Mouse (Mus musculus): Measurements from ENCODE around the gene Supt16. TPM values are rescaled to one million over a fixed set of nuclear protein-coding genes. Genes with fewer than 3 reads are reported as not detected.

Gene Supt16
- 35.8 TPM for polyA plus RNA-seq (2017; shearing (Covaris generic))

GRCm38 (mm10) chr14:52197156-52197878 lies at the start of gene Supt16:
Gene Supt16 (minus strand): TSS chr14:52197416.

Other genes starting within 250 kb of the Supt16 start
- gene Arhgef40, start 212.7 kb downstream of the Supt16 start, polyA plus RNA-seq (2017; shearing (Covaris generic)), result 1.3 TPM
- not detected for gene Tmem253, start 181.8 kb downstream of the Supt16 start, polyA plus RNA-seq (2017; shearing (Covaris generic))
- gene Zfp219, start 176.7 kb downstream of the Supt16 start, polyA plus RNA-seq (2017; shearing (Covaris generic)), result 11.7 TPM
- gene Olfr221, start 155.0 kb downstream of the Supt16 start, polyA plus RNA-seq (2017; shearing (Covaris generic)), result 0.18 TPM
- gene Hnrnpc, start 93.4 kb downstream of the Supt16 start, polyA plus RNA-seq (2017; shearing (Covaris generic)), result 513 TPM
- 4.7 TPM for gene Rpgrip1, start 86.7 kb downstream of the Supt16 start, polyA plus RNA-seq (2017; shearing (Covaris generic))
- gene Chd8, start 60.4 kb upstream of the Supt16 start, polyA plus RNA-seq (2017; shearing (Covaris generic)), result 47.8 TPM
- 116 TPM for gene Tox4, start 81.7 kb upstream of the Supt16 start, polyA plus RNA-seq (2017; shearing (Covaris generic))
- gene Rab2b, start 82.1 kb upstream of the Supt16 start, polyA plus RNA-seq (2017; shearing (Covaris generic)), result 25.7 TPM
- 76.7 TPM for gene Mettl3, start 107.7 kb upstream of the Supt16 start, polyA plus RNA-seq (2017; shearing (Covaris generic))
- 3.3 TPM for gene Sall2, start 131.3 kb upstream of the Supt16 start, polyA plus RNA-seq (2017; shearing (Covaris generic))
- gene Olfr1513, start 159.0 kb upstream of the Supt16 start, polyA plus RNA-seq (2017; shearing (Covaris generic)), result not detected
- gene Olfr1512, start 181.8 kb upstream of the Supt16 start, polyA plus RNA-seq (2017; shearing (Covaris generic)), result not detected
- gene Olfr1511, start 200.0 kb upstream of the Supt16 start, polyA plus RNA-seq (2017; shearing (Covaris generic)), result not detected
- gene Olfr1510, start 217.0 kb upstream of the Supt16 start, polyA plus RNA-seq (2017; shearing (Covaris generic)), result not detected
- not detected for gene Olfr1509, start 245.6 kb upstream of the Supt16 start, polyA plus RNA-seq (2017; shearing (Covaris generic))

All from inflammation-experienced regulatory T-cells, adult 16 weeks (primary cell).